Mouse (Mus musculus): Measurements from ENCODE around the gene Anapc16.

The Anapc16 gene

GRCm38 (mm10) chr10:60002673-60003212 lies at the start of gene Anapc16, which contains the start of gene Ascc1:
Gene Anapc16 (minus strand): TSS chr10:60003135.
Gene Ascc1 (plus strand): TSS chr10:60002805.
- DNase-seq (ENCODE audit: low spot score): peak; percentile 96

DNA sequence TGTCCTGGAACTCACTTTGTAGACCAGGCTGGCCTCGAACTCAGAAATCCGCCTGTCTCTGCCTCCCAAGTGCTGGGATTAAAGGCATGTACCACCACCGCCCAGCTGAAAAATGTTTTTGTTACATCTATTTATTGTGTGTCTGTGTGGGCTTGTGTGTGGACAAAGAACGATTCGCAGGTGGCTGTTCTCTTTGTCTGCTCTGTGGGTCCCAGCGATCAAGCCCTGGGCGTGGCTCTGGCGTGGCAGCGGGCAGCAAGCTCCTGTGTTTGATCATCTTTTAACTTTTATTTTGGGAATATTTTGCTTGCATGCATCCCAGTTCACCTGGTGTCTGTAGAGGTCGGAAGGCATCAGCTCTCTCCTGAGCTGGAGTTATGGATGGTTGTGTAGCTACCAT lies 47.6 kb upstream of the Anapc16 start:
- no peak for DNase-seq (ENCODE audit: low spot score)

GRCm38 (mm10) chr10:60046696-60047095 lies 43.8 kb upstream of the Anapc16 start:
- no peak for DNase-seq (ENCODE audit: low spot score)

GRCm38 (mm10) chr10:60042350-60042922 lies 39.5 kb upstream of the Anapc16 start:
- DNase-seq (ENCODE audit: low spot score): no peak

GRCm38 (mm10) chr10:60035744-60036143 lies 32.8 kb upstream of the Anapc16 start:
- DNase-seq (ENCODE audit: low spot score): no peak

GRCm38 (mm10) chr10:60034621-60035020 lies 31.7 kb upstream of the Anapc16 start:
- no peak for DNase-seq (ENCODE audit: low spot score)

DNA sequence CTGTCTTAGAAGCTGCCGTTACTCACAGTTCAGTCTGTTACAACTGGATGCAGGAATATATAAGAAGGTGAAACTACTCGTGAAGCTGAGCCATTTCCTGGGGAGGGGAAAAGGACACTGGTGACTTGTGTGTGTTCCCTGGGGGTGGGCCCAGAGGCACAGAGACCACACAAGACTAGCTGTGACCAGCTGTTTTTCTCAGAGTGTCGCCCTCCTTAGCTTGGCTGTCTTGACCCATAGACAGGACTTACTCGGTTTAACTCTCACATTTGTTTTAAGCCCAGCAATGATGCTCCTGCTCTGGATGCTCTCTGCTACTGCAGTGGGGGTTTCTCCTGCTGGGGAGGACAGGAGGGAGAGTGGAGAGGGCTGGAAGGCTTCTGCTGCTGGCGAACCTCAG lies 30.1 kb upstream of the Anapc16 start:
- DNase-seq (ENCODE audit: low spot score): no peak

GRCm38 (mm10) chr10:60032622-60033021 lies 29.7 kb upstream of the Anapc16 start:
- DNase-seq (ENCODE audit: low spot score): no peak

GRCm38 (mm10) chr10:60031985-60032384 lies 29.1 kb upstream of the Anapc16 start:
- DNase-seq (ENCODE audit: low spot score): no peak

DNA sequence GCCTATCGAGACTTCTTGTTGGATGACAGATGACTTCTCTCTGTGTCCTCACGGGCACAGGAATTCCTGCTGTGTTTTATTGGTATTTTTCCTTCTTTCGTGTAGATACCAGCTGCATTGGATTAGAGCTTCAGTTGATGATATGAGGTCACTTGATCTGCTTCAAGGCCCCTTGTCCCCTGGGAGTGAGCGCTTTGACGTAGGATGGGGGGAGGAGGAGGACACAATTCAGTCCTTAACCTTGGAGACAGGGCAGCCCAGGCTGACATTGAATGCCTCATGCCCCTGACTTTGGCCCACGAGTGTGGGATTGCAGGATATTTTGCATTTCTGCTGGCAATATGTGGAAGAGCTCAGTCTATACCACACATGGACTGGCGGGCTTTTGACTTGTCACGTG lies 28.6 kb upstream of the Anapc16 start:
- DNase-seq (ENCODE audit: low spot score): no peak

DNA sequence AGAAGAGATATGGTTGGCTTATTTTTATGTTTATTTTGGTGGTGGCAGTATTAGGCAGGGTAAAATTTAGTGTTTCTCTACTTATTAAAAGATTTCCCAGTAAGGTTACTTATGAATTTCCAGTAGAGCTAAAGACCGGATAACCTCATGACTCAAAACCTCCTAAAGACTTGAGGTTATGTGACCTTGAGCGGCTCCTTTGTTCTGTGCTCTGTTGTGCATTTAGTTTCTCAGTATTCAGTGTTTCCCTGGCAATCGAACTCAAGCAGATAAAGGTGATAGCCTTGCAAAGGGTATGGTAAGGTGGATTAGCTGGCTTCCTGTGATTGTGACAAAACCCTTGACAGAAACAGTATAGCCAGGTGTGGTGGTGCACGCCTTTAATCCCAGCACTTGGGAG lies 26.5 kb upstream of the Anapc16 start:
- no peak for DNase-seq (ENCODE audit: low spot score)

DNA sequence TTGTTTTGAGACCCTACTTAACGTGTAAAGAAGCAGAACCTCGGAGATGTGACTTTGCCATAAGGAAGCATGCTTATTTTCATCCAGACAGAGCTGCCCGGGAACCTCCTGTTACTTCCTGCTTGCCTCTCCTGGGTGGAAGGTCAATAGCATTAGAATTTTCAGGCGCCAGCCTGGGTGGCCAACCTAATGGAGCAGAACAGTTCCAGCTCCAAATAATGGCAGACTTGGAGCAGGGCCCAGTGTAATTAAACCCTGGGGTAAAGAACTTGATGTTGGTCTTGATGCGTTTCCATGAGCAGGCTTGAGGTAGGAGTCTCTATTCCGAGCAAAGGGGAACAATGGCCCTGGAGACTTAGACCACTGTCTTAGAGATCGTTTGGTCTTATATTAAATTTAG lies 26.0 kb upstream of the Anapc16 start:
- DNase-seq (ENCODE audit: low spot score): no peak

DNA sequence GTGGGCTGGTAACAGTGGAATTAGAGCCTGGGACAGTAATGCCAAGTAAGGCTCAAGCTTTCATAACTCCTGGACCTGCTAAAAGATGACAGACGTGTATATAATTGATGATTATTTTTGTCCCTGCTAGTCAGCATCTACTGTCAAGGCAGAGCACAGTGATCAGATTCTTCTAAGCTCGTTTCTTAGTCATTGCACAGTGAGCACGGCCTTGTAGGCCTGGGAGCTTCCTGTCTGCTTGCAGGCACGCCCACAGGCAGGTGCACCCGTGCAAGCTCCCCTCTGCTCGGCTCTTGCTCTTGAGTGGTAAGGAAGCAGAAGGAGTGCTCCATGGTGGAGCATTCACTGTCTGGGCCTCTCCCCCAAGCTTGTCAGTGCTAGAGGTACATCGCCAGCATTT lies 25.2 kb upstream of the Anapc16 start:
- no peak for DNase-seq (ENCODE audit: low spot score)

DNA sequence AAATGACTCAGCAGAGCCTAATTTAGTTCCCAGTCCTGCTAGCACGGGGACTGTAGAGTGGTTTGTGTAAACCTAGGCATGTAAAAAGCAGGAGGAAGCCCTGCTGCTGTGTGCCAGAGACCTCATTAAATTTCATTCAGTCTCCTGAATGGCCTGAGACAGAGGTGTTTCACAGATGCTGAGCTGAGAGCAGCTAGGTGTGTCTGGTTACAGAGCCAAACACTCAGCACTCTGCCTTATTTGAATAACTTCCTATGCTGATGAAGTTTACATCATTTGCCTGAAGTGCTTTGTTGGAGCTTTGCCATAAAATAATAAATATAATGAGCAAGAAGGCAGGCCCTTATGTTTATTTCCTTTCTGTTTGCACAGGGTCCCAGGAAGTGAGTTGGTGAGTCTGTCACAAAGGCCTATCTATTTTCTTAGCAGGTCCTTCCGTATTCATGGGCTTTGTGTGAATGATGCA lies 24.7 kb upstream of the Anapc16 start:
- DNase-seq (ENCODE audit: low spot score): no peak

DNA sequence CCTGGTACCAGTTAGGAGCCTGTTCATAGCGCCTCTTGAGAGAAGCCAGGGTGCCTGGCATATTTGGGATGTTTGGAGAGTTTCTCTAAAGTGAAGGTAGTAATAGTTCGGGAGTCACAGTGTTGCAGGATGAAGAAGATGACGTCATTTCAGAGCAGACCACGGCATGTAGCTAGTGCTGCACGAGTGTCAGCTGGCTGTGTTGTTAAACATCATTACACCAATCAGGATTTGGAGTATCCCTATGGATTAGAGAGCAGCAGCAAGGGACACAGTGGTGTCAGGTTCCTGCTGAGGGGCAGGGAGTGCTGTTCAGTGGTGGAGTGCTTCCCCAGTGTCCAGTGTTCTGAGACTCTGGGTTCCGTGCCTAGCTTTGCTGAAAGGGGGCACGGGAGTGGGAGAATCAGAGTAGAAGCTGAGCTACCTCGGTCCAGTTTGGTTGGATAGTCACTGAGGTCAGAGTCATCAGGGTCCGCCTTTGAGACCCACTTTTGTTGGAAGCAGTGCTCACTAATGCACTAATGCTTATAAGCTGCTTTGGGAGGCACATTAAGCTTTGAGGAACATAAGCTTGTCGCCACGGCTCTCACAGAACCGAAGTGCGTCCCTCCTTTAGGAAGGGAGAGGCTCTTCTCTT lies 23.9 kb upstream of the Anapc16 start:
- DNase-seq (ENCODE audit: low spot score): no peak

DNA sequence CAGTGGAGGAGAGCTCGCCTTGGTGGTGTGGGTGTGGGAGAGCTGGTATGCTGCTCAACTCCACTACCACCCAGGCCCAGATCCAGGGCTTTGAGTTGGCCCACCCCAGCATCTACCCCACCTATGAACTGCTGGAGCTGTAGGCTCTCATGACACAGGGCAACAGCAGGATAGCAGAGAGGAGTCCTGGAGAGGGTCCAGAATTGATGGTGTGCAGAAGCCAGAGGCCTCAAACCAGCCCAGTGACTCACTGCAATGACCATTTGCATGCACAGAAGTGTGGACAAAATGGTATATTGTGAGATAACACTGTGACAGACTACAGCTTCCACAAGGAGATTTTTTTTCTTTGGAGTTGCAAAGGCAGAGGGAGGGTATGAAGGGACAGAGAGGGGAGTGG lies 20.8 kb upstream of the Anapc16 start:
- DNase-seq (ENCODE audit: low spot score): no peak

DNA sequence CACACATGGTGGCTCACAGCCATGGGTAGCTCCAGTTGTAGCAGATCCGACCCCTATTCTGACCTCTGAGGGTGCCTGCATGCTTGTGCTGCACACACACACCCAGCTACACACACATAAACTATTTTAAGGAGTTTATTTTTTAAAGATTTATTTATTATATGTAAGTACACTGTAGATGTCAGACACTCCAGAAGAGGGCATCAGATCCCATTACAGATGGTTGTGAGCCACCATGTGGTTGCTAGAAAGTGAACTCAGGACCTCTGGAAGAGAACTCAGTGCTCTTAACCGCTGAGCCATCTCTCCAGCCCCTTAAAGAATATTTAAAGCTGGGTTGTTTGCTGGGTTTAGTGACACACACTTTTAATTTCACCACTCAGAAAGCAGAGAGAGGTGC lies 16.4 kb upstream of the Anapc16 start:
- DNase-seq (ENCODE audit: low spot score): no peak

GRCm38 (mm10) chr10:60016223-60016622 lies 13.3 kb upstream of the Anapc16 start:
- DNase-seq (ENCODE audit: low spot score): no peak

GRCm38 (mm10) chr10:60009115-60009514 lies 6.2 kb upstream of the Anapc16 start:
- DNase-seq (ENCODE audit: low spot score): no peak

DNA sequence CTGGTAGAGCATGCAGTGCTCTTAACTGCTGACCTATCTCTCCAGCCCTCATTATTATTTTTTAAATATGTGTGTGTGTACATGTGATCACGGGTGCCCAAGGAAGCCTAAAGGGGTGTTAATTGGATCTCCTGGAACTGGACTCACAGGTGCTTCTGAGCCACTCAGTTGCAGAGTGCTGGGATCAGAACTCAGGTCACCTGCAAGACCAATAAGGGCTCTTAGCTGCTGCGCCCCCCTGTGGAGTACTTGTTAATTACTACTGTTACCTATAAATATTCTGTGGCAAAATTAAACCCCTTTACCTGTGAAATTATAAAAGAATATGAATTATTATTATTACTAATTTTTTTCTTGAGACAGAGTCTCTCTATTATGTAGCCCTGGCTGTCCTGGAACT lies 2.3 kb upstream of the Anapc16 start:
- peak; percentile 26 for DNase-seq (ENCODE audit: low spot score)

DNA sequence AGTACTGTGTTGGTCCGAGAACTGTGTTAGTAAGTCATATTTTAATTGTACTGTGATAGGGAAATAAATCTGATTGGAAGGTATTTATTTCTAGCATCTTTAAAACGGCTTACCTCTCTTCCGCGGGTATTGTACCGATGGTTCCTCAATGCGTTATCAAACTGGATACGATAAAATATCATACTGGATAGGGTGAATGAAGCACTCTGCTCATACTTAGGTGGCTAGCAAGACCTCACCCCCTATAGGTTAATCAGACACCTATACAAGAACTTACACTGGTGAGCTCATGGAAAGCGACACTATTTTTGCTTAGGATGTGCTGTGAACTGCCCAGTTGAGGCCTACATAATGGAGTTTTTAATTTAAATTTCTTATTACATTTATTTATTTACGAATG lies 912 bp upstream of the Anapc16 start:
- DNase-seq (ENCODE audit: low spot score): no peak

DNA sequence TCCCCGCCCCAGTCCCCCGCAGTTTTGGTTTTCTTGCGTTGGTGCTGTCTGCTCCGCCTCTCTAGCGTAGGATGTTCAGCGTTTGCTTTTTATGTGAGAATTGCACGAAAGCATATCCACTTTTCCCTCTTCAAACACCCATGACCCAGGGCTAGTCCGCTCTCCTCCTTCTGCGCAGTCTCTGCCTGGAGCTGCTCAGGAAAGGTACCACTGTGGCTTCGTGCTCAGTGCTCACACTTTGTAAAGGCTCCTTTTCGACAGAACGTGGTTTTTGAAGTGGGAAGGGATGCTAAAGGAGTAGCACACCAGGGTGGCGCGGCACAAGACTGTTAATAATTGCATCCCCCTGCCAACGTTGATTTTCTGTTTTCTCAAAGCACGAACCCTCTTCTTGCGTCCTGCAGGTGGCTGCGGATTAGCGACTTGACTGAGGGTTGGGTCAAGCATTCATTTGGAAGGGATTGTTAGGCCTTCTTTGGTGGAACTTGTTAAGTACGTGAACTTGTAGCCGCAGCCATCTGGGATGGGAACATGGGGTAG lies 348 bp upstream of the Anapc16 start:
- no peak for DNase-seq (ENCODE audit: low spot score)

- DNase-seq (ENCODE audit: low spot score): no peak
Observed at GRCm38 (mm10) chr10:60002203-60002602, 732 bp downstream of the Anapc16 start.
